Mouse (Mus musculus) ES-Bruce4 (cell line): ENCODE results near the gene Olfr1198.

Source experiments
- CTCF ChIP-seq: IDR thresholded peaks from one replicate; pipeline ENCODE4 v1.8.1; 2011; ENCODE audit warnings: low read depth, low read length
- POLR2A ChIP-seq: IDR thresholded peaks from one replicate; pipeline ENCODE4 v1.8.1; 2011; ENCODE audit warnings: low read length; ENCODE audit not compliant: insufficient read depth

GRCm38 (mm10) chr2:88760369-88760768, 9.2 kb upstream of the Olfr1198 start, which contains the start of gene Olfr1199:
- TF ChIP-seq CTCF (no peak), POLR2A (no peak)
